Mouse (Mus musculus): ENCODE measurements at regions not wholly inside any gene's neighbourhood (a gene's known extent, or its start where the extent isn't known, plus 50 kb on each side); places are given as distances from the start of the nearest gene placed in this dataset.

DNA sequence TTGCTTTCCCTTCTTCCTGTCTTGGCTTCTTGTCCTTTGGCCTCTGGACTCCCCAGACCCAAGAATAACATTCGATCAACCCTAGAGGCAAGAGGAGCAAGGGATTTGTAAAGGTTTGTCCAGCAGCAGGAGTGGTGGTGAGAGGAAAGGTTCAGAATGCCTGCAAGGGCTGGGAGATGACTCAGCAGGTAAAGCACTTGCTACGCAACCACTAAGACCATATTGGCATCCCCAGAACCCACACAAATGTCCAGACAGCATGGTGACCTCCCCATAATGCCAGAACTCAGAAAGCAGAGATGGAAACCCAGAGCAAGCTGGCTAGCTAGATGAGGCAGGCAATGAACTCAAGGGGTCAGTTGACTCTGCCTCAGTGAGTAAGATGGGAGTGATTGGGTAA is 110.4 kb upstream of the Mrps10 start:
- TF ChIP-seq POLR2A (IDR thresholded peaks at IDR 0.05; ENCODE audit: borderline replicate concordance, insufficient read depth, low read length): no peak
- no peak for TF ChIP-seq CTCF (IDR thresholded peaks at IDR 0.05; ENCODE audit: borderline replicate concordance, insufficient read depth, low read depth, low read length)
